Mouse (Mus musculus) spleen, adult 2 months (tissue): ENCODE data around the gene Abhd4. TPM values are rescaled to one million over a fixed set of nuclear protein-coding genes. Genes with fewer than 3 reads are reported as not detected.

Source experiments
- DNase-seq, 2 experiments: peaks; one replicate each; pipeline versions ENCODE4 v3.0.0 to v3.0.0-alpha.2; 2012 to 2021; ENCODE audit warnings: low spot score in 2 of 2, low read depth in 1 of 2
- H3K27ac ChIP-seq: fragments of 200-500 bp; 2 replicates; pipeline ENCODE4 v1.5.1; 2012; ENCODE audit warnings: low read length, inconsistent platforms; ENCODE audit not compliant: insufficient read depth
- H3K27me3 ChIP-seq: fragments of 200-500 bp; 2 replicates; pipeline ENCODE4 v1.6.1; 2012; ENCODE audit warnings: mild to moderate bottlenecking, moderate library complexity, low read length, inconsistent platforms; ENCODE audit not compliant: control insufficient read depth, insufficient read depth
- H3K36me3 ChIP-seq: fragments of 200-500 bp; 2 replicates; pipeline ENCODE4 v1.6.1; 2012; ENCODE audit warnings: mild to moderate bottlenecking, low read length, inconsistent platforms; ENCODE audit not compliant: control insufficient read depth, insufficient read depth
- H3K4me1 ChIP-seq: fragments of 200-500 bp; 2 replicates; pipeline ENCODE4 v1.6.1; 2011; ENCODE audit warnings: inconsistent platforms; ENCODE audit not compliant: control insufficient read depth, insufficient read depth, insufficient read length
- H3K4me3 ChIP-seq: fragments of 200-500 bp; 2 replicates; pipeline ENCODE4 v1.5.1; 2011; ENCODE audit warnings: mild to moderate bottlenecking, inconsistent platforms; ENCODE audit not compliant: insufficient read depth, insufficient read length; ENCODE audit errors: extremely low read depth
- CTCF ChIP-seq: fragments of 200-500 bp; IDR thresholded peaks from 2 replicates; pipeline ENCODE4 v1.5.1; 2011; ENCODE audit warnings: mild to moderate bottlenecking, inconsistent platforms; ENCODE audit not compliant: insufficient read depth, insufficient read length, insufficient replicate concordance; ENCODE audit errors: extremely low read depth
- POLR2A ChIP-seq: fragments of 200-500 bp; IDR thresholded peaks from 2 replicates; pipeline ENCODE4 v1.6.1; 2011; ENCODE audit warnings: low read depth, low read length, inconsistent platforms
- WGBS: fragments of 180-500 bp; shearing (Covaris S2); methylation state at CpG from one replicate; pipeline ENCODE4 v1.1.7; 2018; 5-methylcytosine and 5-hydroxymethylcytosine counted together
- polyA plus RNA-seq: library from polyadenylated mRNA; depleted of rRNA; stranded (reverse); fragments of >200 nt; gene quantifications from 2 replicates; pipeline ENCODE4 v1.2.3, GENCODE M21; 2012

Gene Abhd4
- polyA plus RNA-seq, 1 experiment: 23.4 TPM

- H3K27ac ChIP-seq: peak overlapping the region; percentile 63
Measured at GRCm38 (mm10) chr14:54207924-54208323, 46.1 kb upstream of the Abhd4 start.

GRCm38 (mm10) chr14:54208741-54209140 is 45.2 kb upstream of the Abhd4 start:
- H3K27ac ChIP-seq: peak overlapping the region; percentile 52
- TF ChIP-seq POLR2A: no peak
- no peak for TF ChIP-seq CTCF
- no peak overlapping the region for H3K4me3 ChIP-seq
- 72% methylated on average over 6 of the region's 6 CpGs for WGBS
- H3K27me3 ChIP-seq: no peaks in the 10 kb centered on the region
- DNase-seq: no peak
- no peaks in the 10 kb centered on the region for H3K4me1 ChIP-seq
- no peaks in the 10 kb centered on the region for H3K36me3 ChIP-seq

More at GRCm38 (mm10) chr14:54207924-54208323, 46.1 kb upstream of the Abhd4 start:
- no peak overlapping the region for H3K4me3 ChIP-seq
- H3K36me3 ChIP-seq: no peaks in the 10 kb centered on the region
- DNase-seq: no peak
- H3K27me3 ChIP-seq: no peaks in the 10 kb centered on the region
- TF ChIP-seq CTCF (no peak), POLR2A (no peak)
- WGBS: 65% methylated on average over 5 of the region's 5 CpGs
- H3K4me1 ChIP-seq: no peaks in the 10 kb centered on the region

GRCm38 (mm10) chr14:54209932-54210331 is 44.1 kb upstream of the Abhd4 start:
- Histone ChIP-seq H3K27ac (peak overlapping the region; percentile 80), H3K36me3 (no peaks in the 10 kb centered on the region), H3K4me1 (no peaks in the 10 kb centered on the region), H3K27me3 (no peaks in the 10 kb centered on the region), H3K4me3 (no peak overlapping the region; the same call in 1 of the 2 replicates)
- TF ChIP-seq CTCF (no peak), POLR2A (no peak)
- DNase-seq: no peak
- 74% methylated on average over 5 of the region's 5 CpGs for WGBS

DNA sequence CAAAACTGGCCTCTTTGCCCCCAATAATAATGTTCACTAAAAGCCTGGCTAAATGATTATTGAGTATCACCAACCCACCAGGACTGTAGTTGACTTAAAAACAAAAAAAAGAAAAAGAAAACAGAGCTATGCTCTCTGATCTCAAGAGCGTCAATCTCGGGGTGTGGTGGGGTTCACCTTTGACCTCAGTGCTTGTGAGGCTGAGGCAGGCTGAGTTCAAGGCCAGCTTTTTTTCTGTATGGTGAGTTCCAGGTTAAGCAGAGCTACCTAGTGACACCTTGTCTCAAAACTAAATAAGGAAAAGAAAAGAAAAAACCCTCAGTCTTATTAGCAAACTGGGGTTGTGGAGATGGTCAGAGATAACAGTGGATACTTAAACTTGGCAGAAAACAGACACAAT is 43.6 kb upstream of the Abhd4 start:
- TF ChIP-seq POLR2A: no peak
- no peak for TF ChIP-seq CTCF
- 78% methylated on average over 2 of the region's 2 CpGs for WGBS
- H3K27ac ChIP-seq: peak overlapping the region; percentile 80; the same call in 1 of the 2 replicates
- no peak overlapping the region for H3K4me3 ChIP-seq
- H3K27me3 ChIP-seq: no peaks in the 10 kb centered on the region
- no peak for DNase-seq
- no peaks in the 10 kb centered on the region for H3K4me1 ChIP-seq
- no peaks in the 10 kb centered on the region for H3K36me3 ChIP-seq

DNA sequence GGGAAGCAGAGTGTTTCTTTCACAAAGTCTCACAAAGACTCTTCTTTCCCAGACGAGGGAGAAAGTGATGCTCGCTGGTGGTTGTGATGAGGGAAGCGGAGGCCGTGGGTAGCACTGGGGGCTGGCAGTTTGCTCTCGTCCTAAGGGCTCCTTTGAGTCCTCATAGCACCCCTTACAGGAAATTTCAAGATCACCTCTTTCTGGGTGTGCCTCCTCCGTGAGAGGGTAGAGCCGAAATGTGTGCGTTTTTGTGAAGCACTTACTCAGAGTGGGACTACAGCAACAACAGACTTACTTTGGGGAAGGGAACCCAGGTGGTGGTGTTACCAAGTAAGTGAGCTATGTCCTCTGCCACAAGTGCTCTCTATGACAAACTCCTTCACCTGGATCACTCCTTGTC is 42.8 kb upstream of the Abhd4 start:
- Histone ChIP-seq H3K4me3 (peak overlapping the region; percentile 17; the same call in 1 of the 2 replicates), H3K36me3 (no peaks in the 10 kb centered on the region), H3K27ac (peak overlapping the region; percentile 80), H3K27me3 (no peaks in the 10 kb centered on the region), H3K4me1 (no peaks in the 10 kb centered on the region)
- 77% methylated on average over 8 of the region's 8 CpGs for WGBS
- TF ChIP-seq POLR2A: no peak
- TF ChIP-seq CTCF: no peak
- DNase-seq: no peak

DNA sequence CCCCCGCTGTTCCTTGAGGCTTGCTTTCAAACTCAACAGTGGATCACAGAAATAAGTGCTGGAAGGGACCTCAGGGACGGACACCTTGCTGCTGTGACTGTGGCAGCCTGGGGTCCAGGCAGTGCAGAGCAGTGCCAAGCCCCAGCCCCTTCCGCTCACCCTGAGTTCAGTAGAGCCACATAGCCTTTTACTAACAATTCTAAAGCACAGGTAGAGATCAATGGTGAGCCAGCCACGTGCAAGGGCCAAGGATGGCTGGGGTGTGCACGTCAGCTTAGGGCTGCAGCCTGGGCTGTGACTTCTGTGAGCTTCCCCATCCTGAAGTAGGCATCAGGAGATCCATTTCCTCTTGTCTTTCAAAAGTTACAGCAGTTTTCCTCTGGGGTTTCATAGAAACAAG is 42.2 kb upstream of the Abhd4 start:
- H3K4me1 ChIP-seq: no peaks in the 10 kb centered on the region
- no peaks in the 10 kb centered on the region for H3K36me3 ChIP-seq
- no peak for TF ChIP-seq CTCF
- no peak for TF ChIP-seq POLR2A
- WGBS: 72% methylated on average over 5 of the region's 5 CpGs
- peak overlapping the region; percentile 80 for H3K27ac ChIP-seq
- H3K27me3 ChIP-seq: no peaks in the 10 kb centered on the region
- H3K4me3 ChIP-seq: no peak overlapping the region
- no peak for DNase-seq

DNA sequence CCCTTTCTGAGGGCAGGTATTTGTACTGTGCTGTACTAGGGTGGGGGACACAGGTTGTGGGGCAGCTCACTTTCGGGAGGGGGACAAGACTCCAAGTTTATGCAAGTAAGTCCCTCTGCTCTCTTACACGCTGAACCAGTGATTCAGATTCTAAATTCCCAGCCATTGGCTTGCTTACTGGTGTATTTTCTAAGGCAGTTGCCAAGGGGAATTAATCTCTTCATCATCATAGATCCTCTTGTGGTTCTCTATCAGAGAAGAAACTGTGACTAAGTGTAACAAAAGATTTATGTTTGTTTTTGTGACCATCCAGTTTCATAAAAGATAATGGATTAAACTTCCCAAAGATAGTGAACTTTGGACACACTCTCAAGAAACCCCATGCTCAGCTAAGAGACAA is 40.3 kb upstream of the Abhd4 start:
- peak overlapping the region; percentile 71 for H3K27ac ChIP-seq
- DNase-seq: no peak
- TF ChIP-seq POLR2A: no peak
- TF ChIP-seq CTCF: no peak
- H3K36me3 ChIP-seq: no peaks in the 10 kb centered on the region
- 71% methylated on average over 2 of the region's 2 CpGs for WGBS
- H3K4me3 ChIP-seq: no peak overlapping the region
- no peaks in the 10 kb centered on the region for H3K27me3 ChIP-seq
- no peaks in the 10 kb centered on the region for H3K4me1 ChIP-seq

- TF ChIP-seq CTCF: no peak
- TF ChIP-seq POLR2A: no peak
- H3K4me1 ChIP-seq: no peaks in the 10 kb centered on the region
- WGBS: 57% methylated on average over 2 of the region's 2 CpGs
Measured at GRCm38 (mm10) chr14:54214477-54214876, 39.5 kb upstream of the Abhd4 start.

More at GRCm38 (mm10) chr14:54214477-54214876, 39.5 kb upstream of the Abhd4 start:
- Histone ChIP-seq H3K27ac (peak overlapping the region; percentile 80), H3K4me3 (no peak overlapping the region), H3K27me3 (no peaks in the 10 kb centered on the region), H3K36me3 (no peaks in the 10 kb centered on the region)
- no peak for DNase-seq
